Mouse (Mus musculus) liver, embryonic 13.5 days (tissue): ENCODE data around the gene Mtnr1a. TPM values are rescaled to one million over a fixed set of nuclear protein-coding genes. Genes with fewer than 3 reads are reported as not detected.
"Not testable (repeated sequence)": the region's sequence is repeated elsewhere in the genome, so short reads cannot be mapped to it uniquely, and the experiment has no call there.

Experiments used
- ATAC-seq: fragments of 200-750 bp; cut with Nextera tagmentation; 2 replicates; pipeline ENCODE4 v1.8.0; 2017; ENCODE audit warnings: low read depth, mild to moderate bottlenecking, moderate number of reproducible peaks, moderate library complexity
- DNase-seq: peaks from one replicate; pipeline ENCODE4 v3.0.0; 2022
- H3K27ac ChIP-seq: fragments of 300-500 bp; sonication (generic); 2 replicates; pipeline ENCODE4 v1.5.1; 2015; ENCODE audit warnings: moderate library complexity, mild to moderate bottlenecking, inconsistent platforms
- H3K27me3 ChIP-seq: fragments of 300-500 bp; sonication (generic); 2 replicates; pipeline ENCODE4 v1.6.1; 2015; ENCODE audit warnings: mild to moderate bottlenecking, inconsistent platforms
- H3K36me3 ChIP-seq: fragments of 300-500 bp; sonication (generic); 2 replicates; pipeline ENCODE4 v1.6.1; 2015; ENCODE audit warnings: mild to moderate bottlenecking, inconsistent platforms
- H3K4me1 ChIP-seq: fragments of 300-500 bp; sonication (generic); replicated peaks from 2 replicates; pipeline ENCODE4 v1.6.1; 2015; ENCODE audit warnings: inconsistent platforms
- H3K4me2 ChIP-seq: fragments of 300-500 bp; sonication (generic); 2 replicates; pipeline ENCODE4 v1.6.1; 2015; ENCODE audit warnings: inconsistent platforms, mild to moderate bottlenecking, moderate library complexity
- H3K4me3 ChIP-seq: fragments of 300-500 bp; sonication (generic); replicated peaks from 2 replicates; pipeline ENCODE4 v1.5.1; 2015; ENCODE audit warnings: mild to moderate bottlenecking, inconsistent platforms
- H3K9ac ChIP-seq: fragments of 300-500 bp; sonication (generic); 2 replicates; pipeline ENCODE4 v1.6.1; 2015; ENCODE audit warnings: mild to moderate bottlenecking, inconsistent platforms
- H3K9me3 ChIP-seq: fragments of 300-500 bp; sonication (generic); replicated peaks from 2 replicates; pipeline ENCODE4 v1.6.1; 2016; ENCODE audit warnings: inconsistent platforms
- whole genome bisulfite sequencing: fragments of 180-500 bp; shearing (Covaris S2); methylation state at CpG from one replicate; pipeline ENCODE4 v1.1.7; 2015; ENCODE audit not compliant: insufficient replicate concordance; 5-methylcytosine and 5-hydroxymethylcytosine counted together
- polyA plus RNA-seq: library from polyadenylated mRNA; unstranded; fragments of >200 nt; fragmentation: Nextera tagmentation; extraction: Ambion mirVana; gene quantifications from 2 replicates; pipeline ENCODE4 v1.2.1, GENCODE M21; 2015

Gene Mtnr1a
- polyA plus RNA-seq, 1 experiment from 2014 or later, result not detected

DNA sequence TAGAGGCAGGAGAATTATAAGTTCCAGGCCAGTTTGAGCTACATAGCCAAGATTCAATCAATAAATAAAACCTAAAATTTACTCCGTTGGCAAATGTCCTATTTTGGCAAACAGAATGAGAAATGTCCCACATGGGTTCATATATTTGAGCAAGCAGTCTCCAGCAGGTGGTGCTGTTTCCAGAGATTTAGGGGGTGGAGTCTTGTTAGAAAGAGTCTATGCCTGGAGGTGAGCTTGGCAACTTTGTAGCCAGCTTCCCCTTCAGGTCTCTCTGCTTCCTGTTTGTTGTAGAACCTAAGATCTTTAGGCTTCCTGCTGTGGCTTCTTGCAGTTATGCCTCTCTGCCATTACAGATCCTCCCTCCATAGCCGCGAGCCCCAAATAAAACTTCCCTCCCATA is 13.4 kb upstream of the Mtnr1a start:
- H3K4me2 ChIP-seq, result no peak overlapping the region
- H3K27me3 ChIP-seq, result no peaks in the 10 kb centered on the region
- H3K4me3 ChIP-seq, result no peak overlapping the region
- H3K36me3 ChIP-seq, result peaks cover 6% of the 10 kb centered on the region; the same call in 1 of the 2 replicates
- no peak for DNase-seq
- ATAC-seq, result no peak
- no peak overlapping the region for H3K9ac ChIP-seq
- no peaks in the 10 kb centered on the region for H3K4me1 ChIP-seq
- 85% methylated on average over 3 of the region's 3 CpGs for WGBS
- no peak overlapping the region for H3K27ac ChIP-seq
- 0 out of 2 replicates have a peak, but pooled peaks cover 6% of the 10 kb centered on the region for H3K9me3 ChIP-seq

DNA sequence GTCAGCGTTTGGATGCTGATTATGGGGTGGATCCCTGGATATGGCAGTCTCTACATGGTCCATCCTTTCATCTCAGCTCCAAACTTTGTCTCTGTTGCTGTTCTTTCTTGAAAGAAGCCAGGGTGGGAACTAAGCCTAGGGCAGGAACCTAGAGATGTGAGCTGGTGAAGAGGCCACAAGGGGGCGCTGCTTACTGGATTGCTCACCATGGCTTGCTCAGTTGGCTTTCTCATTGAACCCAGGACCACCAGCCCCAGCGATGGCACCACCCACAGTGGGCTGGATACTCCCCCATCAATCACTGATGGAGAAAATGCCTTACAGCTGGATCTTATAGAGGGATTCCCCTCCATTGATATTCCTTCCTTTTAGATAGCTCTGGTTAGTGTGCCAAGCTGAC is 12.1 kb upstream of the Mtnr1a start:
- 15% methylated on average over 3 of the region's 3 CpGs for WGBS
- DNase-seq, result no peak
- no peak overlapping the region for H3K4me2 ChIP-seq

DNA sequence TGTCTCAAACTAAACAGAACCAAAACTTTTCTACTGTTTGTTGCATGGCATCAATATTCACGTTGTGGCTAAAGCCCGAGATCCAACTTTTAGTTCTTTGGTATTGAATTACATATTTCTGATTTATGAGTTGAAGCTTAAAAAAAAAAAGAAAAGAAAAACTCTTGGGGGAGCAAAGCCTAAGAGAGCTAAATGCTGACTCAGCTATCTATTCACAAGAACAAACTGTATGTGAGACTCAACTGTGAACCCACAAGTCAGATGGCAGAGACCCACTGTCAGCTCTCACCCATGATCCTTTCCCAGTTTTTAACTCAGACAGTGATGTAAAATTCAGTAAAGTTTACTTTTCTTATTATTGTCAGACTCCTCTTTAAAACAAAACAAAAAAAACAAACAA is 8.9 kb upstream of the Mtnr1a start:
- 72% methylated on average over 2 of the region's 2 CpGs for WGBS
- Histone ChIP-seq H3K36me3 (no peaks in the 10 kb centered on the region), H3K27me3 (no peaks in the 10 kb centered on the region), H3K9me3 (0 out of 2 replicates have a peak, but pooled peaks cover 6% of the 10 kb centered on the region), H3K4me3 (no peak overlapping the region), H3K9ac (no peak overlapping the region), H3K27ac (no peak overlapping the region), H3K4me2 (no peak overlapping the region), H3K4me1 (no peaks in the 10 kb centered on the region)
- DNase-seq, result no peak
- ATAC-seq, result no peak

More for the DNA sequence above, 12.1 kb upstream of the Mtnr1a start:
- 0 out of 2 replicates have a peak, but pooled peaks cover 6% of the 10 kb centered on the region for H3K9me3 ChIP-seq
- H3K9ac ChIP-seq, result no peak overlapping the region
- no peaks in the 10 kb centered on the region for H3K36me3 ChIP-seq
- no peak overlapping the region for H3K4me3 ChIP-seq
- no peaks in the 10 kb centered on the region for H3K4me1 ChIP-seq
- no peaks in the 10 kb centered on the region for H3K27me3 ChIP-seq
- no peak for ATAC-seq
- H3K27ac ChIP-seq, result no peak overlapping the region

DNA sequence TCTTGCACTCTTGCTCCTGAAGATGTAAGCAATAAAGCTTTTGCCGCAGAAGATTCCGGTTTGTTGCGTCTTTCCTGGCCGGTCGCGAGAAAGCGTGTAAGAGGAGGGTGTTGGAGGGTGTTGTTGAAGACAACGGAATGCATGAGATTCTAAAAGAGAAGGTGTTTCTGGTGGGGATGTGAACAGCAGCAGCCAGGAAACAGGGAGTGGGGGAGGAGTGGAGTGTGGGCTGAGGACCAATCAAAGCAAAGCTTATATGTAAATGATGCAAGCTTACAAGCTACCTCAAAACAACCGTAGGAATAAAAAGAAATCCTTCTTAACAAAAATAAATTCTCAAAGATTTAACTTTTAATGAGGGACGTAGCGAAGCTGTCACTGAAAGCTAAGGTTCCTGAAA is 6.6 kb upstream of the Mtnr1a start:
- Histone ChIP-seq H3K27ac (no peak overlapping the region), H3K9me3 (no peaks in the 10 kb centered on the region), H3K4me2 (no peak overlapping the region), H3K36me3 (no peaks in the 10 kb centered on the region), H3K27me3 (no peaks in the 10 kb centered on the region), H3K4me1 (no peaks in the 10 kb centered on the region), H3K9ac (no peak overlapping the region), H3K4me3 (no peak overlapping the region)
- WGBS, result 71% methylated on average over 11 of the region's 11 CpGs
- DNase-seq (no peak), ATAC-seq (no peak)

DNA sequence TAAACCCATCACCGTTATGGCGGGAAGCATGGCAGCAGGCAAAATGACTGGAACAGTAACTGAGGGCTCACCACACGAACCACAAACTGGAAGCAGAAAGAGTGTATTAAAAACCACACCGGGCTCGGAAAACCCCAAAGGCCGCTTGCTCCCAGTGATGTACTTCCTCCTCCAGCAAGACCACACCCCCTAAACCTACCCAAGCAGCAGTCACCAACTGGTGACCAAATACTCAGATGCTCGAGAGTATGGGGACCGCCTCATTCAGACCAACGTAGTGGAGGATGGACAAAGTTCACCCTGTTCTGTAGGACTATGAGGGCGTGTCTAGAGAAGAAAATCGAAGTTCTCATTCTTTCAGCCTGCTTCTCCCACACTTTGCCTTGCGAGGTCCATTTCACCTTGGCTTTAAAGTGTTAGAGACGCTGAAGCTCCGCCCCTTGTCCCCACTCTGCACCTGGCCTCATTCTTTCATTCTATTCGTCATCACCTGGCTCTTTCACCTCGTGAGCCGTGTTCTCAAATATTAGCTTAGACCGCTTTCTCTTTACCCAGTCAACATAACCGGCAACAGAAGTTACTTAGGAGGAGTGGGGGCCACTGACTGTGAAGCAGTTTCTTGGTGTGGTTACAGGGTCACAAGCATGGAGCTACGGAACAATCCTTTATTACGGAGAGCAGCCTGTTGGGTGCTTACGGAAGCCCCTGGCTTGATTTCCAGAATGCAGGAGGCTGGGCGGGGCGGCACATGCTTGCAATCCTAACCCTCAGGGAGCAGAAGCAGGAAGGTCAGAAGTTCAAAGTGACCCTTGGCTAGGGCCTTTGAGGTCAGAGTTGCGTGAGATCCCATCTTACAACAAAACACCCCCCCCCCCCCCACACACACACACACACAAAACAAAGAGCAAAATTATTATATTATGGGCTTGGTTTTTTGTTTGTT is 5.7 kb upstream of the Mtnr1a start:
- no peaks in the 10 kb centered on the region for H3K27me3 ChIP-seq
- H3K4me1 ChIP-seq, result no peaks in the 10 kb centered on the region
- 32% methylated on average over 25 of the region's 25 CpGs for WGBS
- H3K9ac ChIP-seq, result no peak overlapping the region
- peak; percentile 55; the same call in 1 of the 2 replicates for ATAC-seq
- H3K4me2 ChIP-seq, result peak overlapping the region; percentile 14; the same call in 1 of the 2 replicates
- H3K27ac ChIP-seq, result no peak overlapping the region
- no peak overlapping the region for H3K4me3 ChIP-seq
- no peaks in the 10 kb centered on the region for H3K9me3 ChIP-seq
- no peak for DNase-seq
- no peaks in the 10 kb centered on the region for H3K36me3 ChIP-seq

DNA sequence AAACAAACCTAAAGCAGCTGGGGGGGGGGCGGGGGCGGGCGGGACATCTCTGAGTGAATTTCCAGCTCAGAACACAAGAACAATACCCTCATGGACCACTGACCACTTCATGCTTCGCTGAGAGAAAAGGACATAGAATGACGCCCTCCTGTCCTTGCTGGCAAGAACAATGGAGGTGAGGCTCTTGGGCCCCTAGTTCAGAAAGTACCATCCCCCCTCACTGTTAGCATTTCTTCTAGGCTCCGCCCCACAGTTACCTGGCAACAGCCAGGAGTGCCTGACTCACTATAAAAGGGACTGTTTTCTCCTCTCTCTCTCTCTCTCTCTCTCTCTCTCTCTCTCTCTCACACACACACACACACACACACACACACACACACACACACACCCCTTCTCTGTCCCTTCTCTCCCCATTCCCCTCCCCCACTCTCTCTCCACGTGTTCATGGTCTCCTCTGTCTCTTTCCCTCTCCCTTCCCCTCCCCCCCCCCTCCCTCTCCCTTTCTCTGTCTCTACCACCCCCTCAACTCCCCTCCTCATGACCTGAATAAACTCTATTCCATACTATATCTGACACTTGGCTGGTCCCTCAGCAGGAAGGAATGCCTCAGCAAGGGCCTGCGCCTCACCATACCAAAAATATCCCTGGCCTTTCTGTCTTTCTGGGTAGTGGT is 4.6 kb upstream of the Mtnr1a start:
- no peak overlapping the region for H3K27ac ChIP-seq
- no peaks in the 10 kb centered on the region for H3K36me3 ChIP-seq
- no peaks in the 10 kb centered on the region for H3K27me3 ChIP-seq
- H3K4me3 ChIP-seq, result no peak overlapping the region
- no peak overlapping the region for H3K9ac ChIP-seq
- no peaks in the 10 kb centered on the region for H3K4me1 ChIP-seq
- no peak for DNase-seq
- 37% methylated on average over 8 of the region's 8 CpGs for WGBS
- H3K9me3 ChIP-seq, result no peaks in the 10 kb centered on the region
- H3K4me2 ChIP-seq, result no peak overlapping the region
- ATAC-seq, result no peak

DNA sequence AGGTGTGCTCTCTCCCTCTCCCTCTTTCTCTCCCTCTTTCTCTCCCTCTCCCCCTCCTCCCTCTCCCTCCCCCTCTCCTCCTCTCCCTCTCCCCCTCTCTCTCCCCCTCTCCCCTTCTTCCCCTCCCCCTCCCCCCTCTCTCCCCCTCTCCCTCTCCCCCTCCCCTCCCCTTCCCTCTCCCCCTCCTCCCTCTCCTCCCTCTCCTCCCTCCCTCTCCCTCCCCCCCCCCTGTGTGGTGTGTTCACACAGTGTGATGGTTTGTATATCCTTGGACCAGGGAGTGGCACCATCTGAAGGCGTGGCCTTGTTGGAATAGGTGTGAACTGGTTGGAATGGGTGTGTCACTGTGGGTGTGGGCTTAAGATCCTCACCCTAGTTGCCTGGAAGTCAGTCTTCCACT is 3.5 kb upstream of the Mtnr1a start:
- not testable (repeated sequence) for H3K4me2 ChIP-seq, H3K9ac ChIP-seq, ATAC-seq, H3K9me3 ChIP-seq, DNase-seq, H3K36me3 ChIP-seq, H3K4me1 ChIP-seq, H3K27me3 ChIP-seq, H3K27ac ChIP-seq, H3K4me3 ChIP-seq
- 38% methylated on average over 1 of the region's 1 CpGs for WGBS

DNA sequence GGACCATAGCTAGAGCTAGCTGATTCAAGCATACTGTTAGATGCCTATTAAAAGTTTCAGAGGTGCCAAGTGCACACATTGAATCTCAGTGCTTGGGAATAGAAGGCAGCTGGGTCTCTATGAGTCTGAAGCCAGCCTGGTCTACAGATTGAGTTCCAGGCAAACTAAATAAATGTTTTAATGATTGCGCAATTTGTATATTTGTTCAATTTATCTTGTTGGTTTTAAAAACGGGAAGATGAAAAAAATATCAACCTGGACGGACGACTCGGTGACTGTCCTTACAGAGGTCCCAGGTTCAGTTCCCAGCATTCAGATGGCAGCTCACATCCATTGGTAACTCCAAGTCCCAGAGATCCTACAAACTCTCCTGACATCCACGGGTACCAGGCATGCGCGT is 2.0 kb downstream of the Mtnr1a start:
- DNase-seq (no peak), ATAC-seq (no peak)
- WGBS, result 67% methylated on average over 8 of the region's 8 CpGs

DNA sequence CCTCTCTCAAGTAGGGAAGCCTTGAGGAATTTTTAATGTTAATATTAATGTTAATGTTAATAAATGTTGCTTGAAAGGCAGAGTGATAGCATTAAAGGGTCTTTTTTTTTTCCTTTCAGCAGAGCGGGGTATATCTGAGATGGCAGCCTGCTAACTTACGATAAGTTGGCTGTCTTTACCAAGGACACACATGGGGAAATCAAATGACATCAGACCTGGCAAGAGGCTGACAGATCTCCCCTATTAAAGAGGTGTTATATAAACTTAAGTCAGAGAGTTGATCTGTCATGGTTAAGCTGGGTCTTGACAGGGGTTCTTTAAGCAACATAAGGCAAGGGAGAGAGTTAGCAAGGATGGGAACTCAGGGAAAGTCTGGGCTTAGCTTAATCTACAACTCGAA is 11.9 kb downstream of the Mtnr1a start:
- no peaks in the 10 kb centered on the region for H3K27me3 ChIP-seq
- H3K9me3 ChIP-seq, result no peaks in the 10 kb centered on the region
- no peak overlapping the region for H3K9ac ChIP-seq
- no peak for DNase-seq
- 72% methylated on average over 3 of the region's 3 CpGs for WGBS
- no peaks in the 10 kb centered on the region for H3K36me3 ChIP-seq
- H3K27ac ChIP-seq, result no peak overlapping the region
- ATAC-seq, result no peak
- no peaks in the 10 kb centered on the region for H3K4me1 ChIP-seq
- H3K4me2 ChIP-seq, result no peak overlapping the region
- H3K4me3 ChIP-seq, result no peak overlapping the region

More for the DNA sequence above, 2.0 kb downstream of the Mtnr1a start:
- Histone ChIP-seq H3K9me3 (no peaks in the 10 kb centered on the region), H3K27me3 (no peaks in the 10 kb centered on the region), H3K4me2 (no peak overlapping the region), H3K4me3 (no peak overlapping the region), H3K4me1 (no peaks in the 10 kb centered on the region), H3K27ac (no peak overlapping the region), H3K9ac (no peak overlapping the region), H3K36me3 (no peaks in the 10 kb centered on the region)

DNA sequence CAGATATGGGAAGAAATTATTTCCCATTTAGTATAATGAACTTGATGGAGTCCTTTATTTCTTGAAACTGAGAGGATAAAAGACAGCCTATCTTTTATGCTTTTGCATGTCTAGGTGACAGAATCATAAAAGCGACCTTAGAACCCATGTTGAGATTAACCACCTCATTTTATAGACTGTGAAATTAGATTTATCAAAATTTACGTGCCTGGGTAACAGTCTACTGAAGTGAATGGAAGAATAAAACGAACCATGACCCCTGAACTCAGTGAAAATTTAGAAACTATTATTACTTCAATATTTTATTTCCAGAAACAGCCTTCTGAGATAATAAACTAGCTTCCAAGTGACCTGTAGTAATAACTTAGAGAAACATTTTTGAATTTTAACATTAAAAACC is 24.7 kb downstream of the Mtnr1a start:
- DNase-seq (no peak), ATAC-seq (no peak)
- H3K27me3 ChIP-seq, result no peaks in the 10 kb centered on the region

DNA sequence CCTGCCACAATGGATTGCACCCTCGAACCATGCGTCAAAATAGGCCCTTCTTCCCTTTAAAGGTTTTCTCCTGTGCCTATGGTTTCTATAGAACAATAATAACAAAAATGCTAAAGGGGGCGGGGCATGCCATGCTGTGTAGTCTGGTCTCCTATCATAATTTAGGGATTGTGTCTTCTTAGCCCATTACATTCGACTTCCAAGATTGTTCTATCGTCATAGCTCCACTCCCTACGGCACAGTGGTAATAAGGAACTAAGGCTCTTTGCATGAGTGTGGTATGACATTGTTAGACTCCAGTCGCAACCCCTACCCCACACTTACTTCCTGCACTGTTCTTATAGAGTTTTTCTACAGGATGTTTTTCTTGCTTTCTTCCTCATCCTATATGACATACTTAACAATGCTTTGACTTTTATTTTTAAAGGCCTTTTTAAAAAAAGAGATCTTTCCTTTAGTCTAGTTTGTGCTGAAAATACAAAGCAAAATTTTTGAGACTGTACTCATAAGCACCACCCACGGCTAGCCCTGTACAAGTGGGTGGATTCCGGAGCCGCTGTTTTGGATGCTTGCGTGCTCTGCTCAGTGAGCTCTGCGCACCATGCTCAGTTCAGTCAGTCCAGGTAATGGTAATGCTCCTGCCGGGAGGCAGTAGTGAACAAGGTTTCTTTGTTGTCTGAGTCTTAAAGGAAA is 40.6 kb downstream of the Mtnr1a start:
- no peak for ATAC-seq
- Histone ChIP-seq H3K27me3 (peaks cover 8% of the 10 kb centered on the region; the same call in 1 of the 2 replicates), H3K4me1 (no peaks in the 10 kb centered on the region), H3K27ac (no peak overlapping the region), H3K4me2 (peak overlapping the region; percentile 37), H3K9me3 (no peaks in the 10 kb centered on the region), H3K36me3 (no peaks in the 10 kb centered on the region), H3K9ac (no peak overlapping the region), H3K4me3 (0 out of 2 replicates have a peak overlapping the region, but pooled peaks have one; percentile 10)
- 26% methylated on average over 13 of the region's 13 CpGs for WGBS
- no peak for DNase-seq

More for the DNA sequence above, 24.7 kb downstream of the Mtnr1a start:
- 49% methylated on average over 3 of the region's 3 CpGs for WGBS
- H3K4me1 ChIP-seq, result no peaks in the 10 kb centered on the region
- no peak overlapping the region for H3K27ac ChIP-seq
- no peak overlapping the region for H3K9ac ChIP-seq
- H3K4me2 ChIP-seq, result no peak overlapping the region
- no peaks in the 10 kb centered on the region for H3K36me3 ChIP-seq
- no peaks in the 10 kb centered on the region for H3K9me3 ChIP-seq
- H3K4me3 ChIP-seq, result no peak overlapping the region
